Mouse (Mus musculus) thymus, adult 2 months (tissue): ENCODE measurements around the gene Nrp1. TPM values are rescaled to one million over a fixed set of nuclear protein-coding genes. Genes with fewer than 3 reads are reported as not detected.

Source experiments
- DNase-seq: peaks from one replicate; pipeline ENCODE4 v3.0.0; 2021
- H3K27ac ChIP-seq: fragments of 200-500 bp; 2 replicates; pipeline ENCODE4 v1.5.1; 2012; ENCODE audit warnings: low read length, control low read depth; ENCODE audit not compliant: control insufficient read depth, insufficient read depth
- H3K27me3 ChIP-seq: fragments of 200-500 bp; 2 replicates; pipeline ENCODE4 v1.6.1; 2012; ENCODE audit warnings: mild to moderate bottlenecking, low read length, moderate library complexity, mixed read lengths; ENCODE audit not compliant: control insufficient read depth, insufficient read depth
- H3K36me3 ChIP-seq: fragments of 200-500 bp; 2 replicates; pipeline ENCODE4 v1.6.1; 2012; ENCODE audit warnings: mild to moderate bottlenecking, low read length, moderate library complexity; ENCODE audit not compliant: control insufficient read depth, insufficient read depth
- H3K4me1 ChIP-seq: fragments of 200-500 bp; replicated peaks from 2 replicates; pipeline ENCODE4 v1.6.1; 2012; ENCODE audit warnings: low read length; ENCODE audit not compliant: control insufficient read depth, insufficient read depth
- H3K4me3 ChIP-seq: fragments of 200-500 bp; 2 replicates; pipeline ENCODE4 v1.5.1; 2012; ENCODE audit warnings: mild to moderate bottlenecking, low read length, control low read depth, moderate library complexity; ENCODE audit not compliant: control insufficient read depth, insufficient read depth
- CTCF ChIP-seq: fragments of 200-500 bp; IDR thresholded peaks from 2 replicates; pipeline ENCODE4 v1.5.1; 2012; ENCODE audit warnings: mild to moderate bottlenecking, control low read depth, low read length, moderate library complexity, borderline replicate concordance; ENCODE audit not compliant: control insufficient read depth, poor library complexity, insufficient read depth; ENCODE audit errors: extremely low read depth
- POLR2A ChIP-seq: fragments of 200-500 bp; IDR thresholded peaks from 2 replicates; pipeline ENCODE4 v1.6.1; 2012; ENCODE audit warnings: mild to moderate bottlenecking, low read length, control low read depth, moderate library complexity; ENCODE audit not compliant: control insufficient read depth, poor library complexity, insufficient read depth; ENCODE audit errors: extremely low read depth
- WGBS: fragments of 180-500 bp; shearing (Covaris S2); methylation state at CpG from one replicate; pipeline ENCODE4 v1.1.7; 2018; 5-methylcytosine and 5-hydroxymethylcytosine counted together
- polyA plus RNA-seq: library from polyadenylated mRNA; depleted of rRNA; stranded (reverse); fragments of >200 nt; gene quantifications from 2 replicates; pipeline ENCODE4 v1.2.3, GENCODE M21; 2012

The Nrp1 gene
- polyA plus RNA-seq, 1 experiment: 18.4 TPM

- no peak for TF ChIP-seq POLR2A
- no peak for TF ChIP-seq CTCF
- peak; percentile 47 for DNase-seq
- WGBS: 24% methylated on average over 44 of the region's 49 CpGs
- no peak overlapping the region for H3K27ac ChIP-seq
- H3K4me3 ChIP-seq: peak overlapping the region; percentile 85
- H3K27me3 ChIP-seq: no peaks in the 10 kb centered on the region
- H3K36me3 ChIP-seq: no peaks in the 10 kb centered on the region
- peaks cover 16% of the 10 kb centered on the region for H3K4me1 ChIP-seq
Measured at GRCm38 (mm10) chr8:128356796-128357539, 1.4 kb upstream of the Nrp1 start.

GRCm38 (mm10) chr8:128357540-128358405 is 631 bp upstream of the Nrp1 start:
- 2% methylated on average over 28 of the region's 29 CpGs for WGBS
- peak overlapping the region; percentile 85 for H3K4me3 ChIP-seq
- no peaks in the 10 kb centered on the region for H3K27me3 ChIP-seq
- TF ChIP-seq CTCF (peak; percentile 19; the same call in 1 of the 2 replicates), POLR2A (peak; percentile 21; the same call in 1 of the 2 replicates)
- H3K36me3 ChIP-seq: no peaks in the 10 kb centered on the region
- H3K27ac ChIP-seq: peak overlapping the region; percentile 40; the same call in 1 of the 2 replicates
- DNase-seq: peak; percentile 79
- peaks cover 16% of the 10 kb centered on the region for H3K4me1 ChIP-seq

- under 1% methylated on average over 41 of the region's 41 CpGs for WGBS
- peak overlapping the region; percentile 85 for H3K4me3 ChIP-seq
- no peaks in the 10 kb centered on the region for H3K27me3 ChIP-seq
- no peak for DNase-seq
- H3K36me3 ChIP-seq: no peaks in the 10 kb centered on the region
- peaks cover 16% of the 10 kb centered on the region for H3K4me1 ChIP-seq
- TF ChIP-seq POLR2A (no peak), CTCF (no peak)
- H3K27ac ChIP-seq: peak overlapping the region; percentile 19; the same call in 1 of the 2 replicates
Measured at GRCm38 (mm10) chr8:128358756-128359520, 534 bp downstream of the Nrp1 start.

GRCm38 (mm10) chr8:128359521-128360318 is 1.3 kb downstream of the Nrp1 start:
- Histone ChIP-seq H3K27ac (no peak overlapping the region), H3K27me3 (no peaks in the 10 kb centered on the region), H3K4me3 (peak overlapping the region; percentile 85), H3K36me3 (no peaks in the 10 kb centered on the region), H3K4me1 (peaks cover 16% of the 10 kb centered on the region)
- WGBS: 2% methylated on average over 40 of the region's 40 CpGs
- peak; percentile 49 for DNase-seq
- TF ChIP-seq POLR2A (no peak), CTCF (no peak)

GRCm38 (mm10) chr8:128361343-128361870 is 3.0 kb downstream of the Nrp1 start:
- WGBS: 82% methylated on average over 5 of the region's 5 CpGs
- TF ChIP-seq CTCF: no peak
- no peak for TF ChIP-seq POLR2A
- Histone ChIP-seq H3K4me3 (no peak overlapping the region), H3K27me3 (no peaks in the 10 kb centered on the region), H3K36me3 (no peaks in the 10 kb centered on the region), H3K27ac (no peak overlapping the region), H3K4me1 (peaks cover 16% of the 10 kb centered on the region)
- DNase-seq: no peak
